Mouse (Mus musculus) liver, adult 2 months (tissue): Measurements from ENCODE around the gene Calm1.

Experiments
- CTCF ChIP-seq: fragments of 200-500 bp; IDR thresholded peaks from 2 replicates; pipeline ENCODE4 v1.5.1; 2011; ENCODE audit warnings: low read depth, low read length, control low read depth
- POLR2A ChIP-seq: fragments of 200-500 bp; IDR thresholded peaks from 2 replicates; pipeline ENCODE4 v1.6.1; 2011; ENCODE audit warnings: low read length, control low read depth; ENCODE audit not compliant: insufficient read depth; ENCODE audit errors: extremely low read depth

DNA sequence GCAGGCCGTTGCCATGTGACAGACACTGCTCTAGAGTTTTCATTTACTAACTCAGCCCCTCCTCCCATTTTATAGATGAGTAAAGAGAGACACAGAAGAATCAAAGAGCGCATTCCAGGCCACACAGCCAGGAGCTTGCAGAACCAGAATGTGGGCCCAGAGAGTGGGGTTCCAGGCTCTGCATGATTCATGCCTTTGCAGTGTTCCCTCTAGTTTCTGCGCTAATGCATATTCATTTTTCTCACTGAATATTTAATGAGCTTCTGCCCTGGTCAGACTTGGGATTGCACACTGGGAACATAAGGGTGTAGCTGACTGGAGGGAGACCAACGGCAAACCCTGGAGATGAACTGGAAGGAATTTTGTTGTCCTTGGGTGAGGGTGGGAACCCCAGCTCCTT, 55.2 kb downstream of the Calm1 start:
- no peak for TF ChIP-seq POLR2A
- TF ChIP-seq CTCF, result no peak
